Mouse (Mus musculus) lung, embryonic 14.5 days (tissue): ENCODE results near the gene Tmem89. TPM values are rescaled to one million over a fixed set of nuclear protein-coding genes. Genes with fewer than 3 reads are reported as not detected.

Experiments used
- ATAC-seq: fragments of 200-750 bp; cut with Nextera tagmentation; 2 replicates; pipeline ENCODE4 v1.8.0; 2017; ENCODE audit warnings: mild to moderate bottlenecking, moderate TSS enrichment, moderate library complexity; ENCODE audit not compliant: insufficient read depth
- DNase-seq: peaks from one replicate; pipeline ENCODE4 v3.0.0-alpha.2; 2015
- H3K27ac ChIP-seq: fragments of 300-500 bp; sonication (generic); 2 replicates; pipeline ENCODE4 v1.5.1; 2014; ENCODE audit warnings: low read depth, mild to moderate bottlenecking, moderate library complexity
- H3K27me3 ChIP-seq: fragments of 300-500 bp; sonication (generic); 2 replicates; pipeline ENCODE4 v1.6.1; 2014; ENCODE audit warnings: low read length, control low read depth; ENCODE audit not compliant: insufficient read depth
- H3K36me3 ChIP-seq: fragments of 300-500 bp; sonication (generic); 2 replicates; pipeline ENCODE4 v1.6.1; 2014; ENCODE audit warnings: control low read depth; ENCODE audit not compliant: insufficient read depth
- H3K4me1 ChIP-seq: fragments of 300-500 bp; sonication (generic); 2 replicates; pipeline ENCODE4 v1.6.1; 2014; ENCODE audit warnings: antibody characterized with exemption, control low read depth; ENCODE audit not compliant: insufficient read depth
- H3K4me2 ChIP-seq: fragments of 300-500 bp; sonication (generic); 2 replicates; pipeline ENCODE4 v1.6.1; 2014; ENCODE audit warnings: mild to moderate bottlenecking
- H3K4me3 ChIP-seq: fragments of 300-500 bp; sonication (generic); 2 replicates; pipeline ENCODE4 v1.5.1; 2014; ENCODE audit warnings: low read depth, low read length
- H3K9ac ChIP-seq: fragments of 300-500 bp; sonication (generic); 2 replicates; pipeline ENCODE4 v1.6.1; 2014
- H3K9me3 ChIP-seq: fragments of 300-500 bp; sonication (generic); 2 replicates; pipeline ENCODE4 v1.6.1; 2016; ENCODE audit warnings: low read depth, low read length, control low read depth
- CTCF ChIP-seq: IDR thresholded peaks from 2 replicates; pipeline ENCODE4 v1.5.1; 2016; ENCODE audit warnings: antibody characterized with exemption, low read depth
- WGBS: fragments of 180-500 bp; shearing (Covaris S2); extraction: QIAGEN DNeasy Blood & Tissue Kit; methylation state at CpG from one replicate; pipeline ENCODE4 v1.1.7; 2014; 5-methylcytosine and 5-hydroxymethylcytosine counted together
- polyA plus RNA-seq: library from polyadenylated mRNA; unstranded; fragments of >200 nt; fragmentation: Nextera tagmentation; extraction: Ambion mirVana; gene quantifications from 2 replicates; pipeline ENCODE4 v1.2.1, GENCODE M21; 2014

Tmem89 gene
- polyA plus RNA-seq, 1 experiment from 2014 or later: not detected

- peak; percentile 100 for DNase-seq
Observed at GRCm38 (mm10) chr9:108936418-108937364, 22.3 kb downstream of the Tmem89 start, which contains the start of gene Uqcrc1. Gene Uqcrc1, plus strand, starts transcription at chr9:108936633.

GRCm38 (mm10) chr9:108945111-108945510 lies 30.7 kb downstream of the Tmem89 start:
- H3K27ac ChIP-seq: no peak overlapping the region
- H3K36me3 ChIP-seq: peaks cover 92% of the 10 kb centered on the region
- H3K4me3 ChIP-seq: no peak overlapping the region
- no peak overlapping the region for H3K9ac ChIP-seq
- H3K9me3 ChIP-seq: no peaks in the 10 kb centered on the region
- no peaks in the 10 kb centered on the region for H3K4me1 ChIP-seq
- ATAC-seq (no peak), DNase-seq (no peak)
- no peak for TF ChIP-seq CTCF
- no peak overlapping the region for H3K4me2 ChIP-seq
- no peaks in the 10 kb centered on the region for H3K27me3 ChIP-seq
- 65% methylated on average over 9 of the region's 9 CpGs for WGBS

More at GRCm38 (mm10) chr9:108936418-108937364, 22.3 kb downstream of the Tmem89 start, which contains the start of gene Uqcrc1:
- peak within 1 kb of the TSS; percentile 86 for H3K4me2 ChIP-seq
- no peaks in the 10 kb centered on the region for H3K9me3 ChIP-seq
- 2% methylated on average over 58 of the region's 58 CpGs for WGBS
- peak within 1 kb of the TSS; percentile 91 for H3K9ac ChIP-seq
- H3K4me1 ChIP-seq: no peaks in the 10 kb centered on the region
- H3K4me3 ChIP-seq: peak within 1 kb of the TSS; percentile 97
- no peaks in the 10 kb centered on the region for H3K27me3 ChIP-seq
- TF ChIP-seq CTCF: peak; percentile 95
- peak within 1 kb of the TSS; percentile 55; the same call in 1 of the 2 replicates for H3K27ac ChIP-seq
- ATAC-seq: peak; percentile 87
- H3K36me3 ChIP-seq: peaks cover 36% of the 10 kb centered on the region

- Histone ChIP-seq H3K27me3 (no peaks in the 10 kb centered on the region), H3K4me2 (no peak overlapping the region), H3K27ac (no peak overlapping the region), H3K4me3 (no peak overlapping the region), H3K36me3 (peaks cover 92% of the 10 kb centered on the region), H3K4me1 (no peaks in the 10 kb centered on the region), H3K9me3 (no peaks in the 10 kb centered on the region), H3K9ac (no peak overlapping the region)
- no peak for ATAC-seq
- 86% methylated on average over 5 of the region's 5 CpGs for WGBS
- no peak for DNase-seq
- TF ChIP-seq CTCF: no peak
Observed at GRCm38 (mm10) chr9:108945608-108946007, 31.2 kb downstream of the Tmem89 start.

- H3K9me3 ChIP-seq: no peaks in the 10 kb centered on the region
- peak overlapping the region; percentile 60; the same call in 1 of the 2 replicates for H3K27ac ChIP-seq
- DNase-seq (peak; percentile 62), ATAC-seq (peak; percentile 62)
- H3K4me3 ChIP-seq: no peak overlapping the region
- peaks cover 63% of the 10 kb centered on the region for H3K36me3 ChIP-seq
- no peaks in the 10 kb centered on the region for H3K4me1 ChIP-seq
- WGBS: 61% methylated on average over 13 of the region's 13 CpGs
- H3K27me3 ChIP-seq: peaks cover 11% of the 10 kb centered on the region; the same call in 1 of the 2 replicates
- H3K9ac ChIP-seq: no peak overlapping the region
- H3K4me2 ChIP-seq: no peak overlapping the region
- no peak for TF ChIP-seq CTCF
Observed at GRCm38 (mm10) chr9:108949231-108949966, 35.0 kb downstream of the Tmem89 start.

- TF ChIP-seq CTCF: no peak
- ATAC-seq (peak; percentile 12), DNase-seq (no peak)
- H3K9me3 ChIP-seq: no peaks in the 10 kb centered on the region
- peaks cover 11% of the 10 kb centered on the region; the same call in 1 of the 2 replicates for H3K27me3 ChIP-seq
- no peak overlapping the region for H3K4me2 ChIP-seq
- WGBS: 84% methylated on average over 9 of the region's 9 CpGs
- no peaks in the 10 kb centered on the region for H3K4me1 ChIP-seq
- no peak overlapping the region for H3K4me3 ChIP-seq
- no peak overlapping the region for H3K9ac ChIP-seq
- H3K27ac ChIP-seq: peak overlapping the region; percentile 60; the same call in 1 of the 2 replicates
- H3K36me3 ChIP-seq: peaks cover 56% of the 10 kb centered on the region
Observed at GRCm38 (mm10) chr9:108949967-108950728, 35.7 kb downstream of the Tmem89 start.

GRCm38 (mm10) chr9:108953081-108953636 lies 38.7 kb downstream of the Tmem89 start, which contains the start of gene Col7a1:
Gene Col7a1, plus strand, starts transcription at chr9:108953586.
- ATAC-seq (no peak; the same call in 1 of the 2 replicates), DNase-seq (no peak)
- H3K4me2 ChIP-seq: peak within 1 kb of the TSS; percentile 53
- 9% methylated on average over 15 of the region's 15 CpGs for WGBS
- no peak within 1 kb of the TSS for H3K27ac ChIP-seq
- no peak for TF ChIP-seq CTCF
- peak within 1 kb of the TSS; percentile 18 for H3K4me3 ChIP-seq
- peaks cover 11% of the 10 kb centered on the region; the same call in 1 of the 2 replicates for H3K27me3 ChIP-seq
- H3K9me3 ChIP-seq: no peaks in the 10 kb centered on the region
- H3K36me3 ChIP-seq: peaks cover 26% of the 10 kb centered on the region
- H3K9ac ChIP-seq: peak within 1 kb of the TSS; percentile 23
- H3K4me1 ChIP-seq: no peaks in the 10 kb centered on the region
